Mouse (Mus musculus): Measurements from ENCODE around the gene Fkbp8.

DNA sequence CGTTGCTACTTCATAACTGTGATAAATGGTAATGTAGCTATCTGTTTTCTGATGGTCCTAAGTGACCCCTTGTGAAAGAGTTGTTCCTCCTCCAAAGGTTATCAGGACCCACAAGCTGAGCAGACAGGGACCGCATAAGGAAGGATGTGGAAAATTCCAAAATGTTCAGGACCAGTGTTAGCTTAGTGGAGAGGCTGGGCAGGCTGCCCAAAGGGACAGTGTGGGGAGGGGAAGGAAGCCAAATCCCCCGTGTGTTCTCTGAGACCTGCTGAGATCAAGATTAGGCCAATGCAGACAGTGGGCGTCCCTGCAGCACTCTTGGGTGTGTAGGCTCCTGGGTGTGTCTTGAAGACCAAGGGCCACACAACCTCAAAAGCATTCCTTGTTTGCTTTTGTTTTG is 47.4 kb downstream of the Fkbp8 start:
- TF ChIP-seq CTCF (conservative IDR thresholded peaks at IDR 0.05; ENCODE audit: low read length) = no peak
- no peak for TF ChIP-seq POU5F1 (IDR thresholded peaks at IDR 0.05; ENCODE audit: borderline replicate concordance, low read length)
- TF ChIP-seq NANOG (IDR thresholded peaks at IDR 0.05; ENCODE audit: borderline replicate concordance, low read length) = no peak

Data from E14TG2a.4 (cell line).